In the genomic region with DNA sequence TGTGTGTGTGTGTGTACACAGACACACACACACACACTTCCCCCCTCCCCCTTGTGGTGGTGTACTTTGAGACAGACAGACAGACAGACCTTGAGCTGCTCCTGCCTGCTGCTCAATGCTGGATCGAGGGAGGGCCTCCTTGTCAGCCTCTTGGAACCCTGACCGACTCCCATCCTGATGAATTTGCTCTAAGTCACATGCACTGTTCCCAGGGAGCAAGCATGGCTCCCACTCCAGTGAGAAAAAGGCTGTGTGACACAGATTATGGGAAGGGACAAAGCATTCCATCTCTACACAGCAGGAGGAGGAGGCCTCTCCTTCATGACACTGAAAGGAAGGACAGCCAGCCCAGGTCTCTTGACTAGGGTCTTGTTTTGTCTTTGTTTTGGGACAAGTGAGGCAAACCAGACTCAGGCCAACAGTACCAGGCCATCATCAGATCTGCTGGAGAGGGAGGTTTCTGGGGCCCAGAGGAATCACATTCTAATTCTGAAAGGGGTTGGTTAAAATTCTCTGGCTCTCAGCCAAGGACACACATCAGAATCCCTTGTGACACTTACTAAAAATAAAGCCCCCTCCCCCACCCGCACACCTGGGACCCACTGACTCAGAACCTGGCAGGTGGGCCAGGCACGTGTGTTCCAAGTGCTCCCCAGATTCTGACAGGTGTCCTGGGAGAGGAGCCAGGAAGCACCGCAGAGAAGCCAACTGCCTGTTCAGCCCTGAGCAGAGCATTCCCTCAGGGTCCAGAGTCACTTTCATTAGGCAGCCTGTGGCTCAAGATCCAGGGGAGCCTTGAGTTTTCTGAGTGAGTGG, we compare ENCODE assay signal across 8 mouse cellular contexts. TPM values are rescaled to one million over a fixed set of nuclear protein-coding genes. Genes with fewer than 3 reads are reported as not detected.
DNase-seq lines count a peak whose midpoint lies in the region; ATAC-seq and TF ChIP-seq lines count a peak whose summit lies in the region.

No protein-coding gene starts in this region.

- 34% methylated on average over 5 of the region's 5 CpGs for WGBS in embryonic facial prominence, embryonic 15.5 days
- WGBS in hindbrain, embryonic 13.5 days, result 23% methylated on average over 5 of the region's 5 CpGs
- WGBS in liver, postnatal 0 days (ENCODE audit: insufficient replicate concordance), result 35% methylated on average over 5 of the region's 5 CpGs

- peak overlapping the region; percentile 72 for H3K4me2 ChIP-seq in embryonic facial prominence, embryonic 15.5 days (replicated peaks)
- 0 out of 2 replicates have a peak overlapping the region, but pooled peaks have one; percentile 96 for H3K4me2 ChIP-seq in hindbrain, embryonic 13.5 days
- H3K4me2 ChIP-seq in liver, postnatal 0 days (ENCODE audit: low read depth, low read length), result peak overlapping the region; percentile 3; the same call in 1 of the 2 replicates

- no peak for TF ChIP-seq EP300 in liver, postnatal 0 days (IDR thresholded peaks at IDR 0.05; ENCODE audit: low read depth)

- no peaks in the 10 kb centered on the region for H3K9me3 ChIP-seq in embryonic facial prominence, embryonic 15.5 days (replicated peaks)
- H3K9me3 ChIP-seq in hindbrain, embryonic 13.5 days, result no peaks in the 10 kb centered on the region
- H3K9me3 ChIP-seq in liver, postnatal 0 days (ENCODE audit: low read length), result no peaks in the 10 kb centered on the region

- H3K4me3 ChIP-seq in embryonic facial prominence, embryonic 15.5 days (replicated peaks), result peak overlapping the region; percentile 87
- H3K4me3 ChIP-seq in hindbrain, embryonic 13.5 days, result no peak overlapping the region
- no peak overlapping the region for H3K4me3 ChIP-seq in liver, postnatal 0 days (ENCODE audit: low read depth, low read length)

- H3K27me3 ChIP-seq in embryonic facial prominence, embryonic 15.5 days, result no peaks in the 10 kb centered on the region
- H3K27me3 ChIP-seq in hindbrain, embryonic 13.5 days, result no peaks in the 10 kb centered on the region
- no peaks in the 10 kb centered on the region for H3K27me3 ChIP-seq in liver, postnatal 0 days (ENCODE audit: insufficient read depth, low read length)

- peaks cover 90% of the 10 kb centered on the region for H3K4me1 ChIP-seq in embryonic facial prominence, embryonic 15.5 days
- H3K4me1 ChIP-seq in hindbrain, embryonic 13.5 days (replicated peaks), result peaks cover 91% of the 10 kb centered on the region
- peaks cover 80% of the 10 kb centered on the region for H3K4me1 ChIP-seq in liver, postnatal 0 days (ENCODE audit: insufficient read depth)

- ATAC-seq in embryonic facial prominence, embryonic 15.5 days (ENCODE audit: insufficient number of reproducible peaks, low FRiP score, low TSS enrichment, low read depth), result no peak
- ATAC-seq in hindbrain, embryonic 13.5 days (ENCODE audit: low FRiP score), result no peak
- ATAC-seq in liver, postnatal 0 days, result no peak

- peak overlapping the region; percentile 13; the same call in 1 of the 2 replicates for H3K9ac ChIP-seq in embryonic facial prominence, embryonic 15.5 days
- H3K9ac ChIP-seq in hindbrain, embryonic 13.5 days, result peak overlapping the region; percentile 31
- H3K9ac ChIP-seq in liver, postnatal 0 days (replicated peaks), result no peak overlapping the region

- intact Hi-C loops in heart, postnatal 25 days (cut with DNase I), result no loop called here

- peak overlapping the region; percentile 79 for H3K27ac ChIP-seq in embryonic facial prominence, embryonic 15.5 days (replicated peaks)
- peak overlapping the region; percentile 36 for H3K27ac ChIP-seq in hindbrain, embryonic 13.5 days
- H3K27ac ChIP-seq in liver, postnatal 0 days (ENCODE audit: low read depth), result peak overlapping the region; percentile 48

- TF ChIP-seq CTCF in liver, postnatal 0 days (IDR thresholded peaks at IDR 0.05; ENCODE audit: low read depth), result no peak

- 0 out of 2 replicates have a peak, but pooled peaks cover 3% of the 10 kb centered on the region for H3K36me3 ChIP-seq in embryonic facial prominence, embryonic 15.5 days
- H3K36me3 ChIP-seq in hindbrain, embryonic 13.5 days, result no peaks in the 10 kb centered on the region
- H3K36me3 ChIP-seq in liver, postnatal 0 days (replicated peaks; ENCODE audit: insufficient read depth, low read length), result 0 out of 2 replicates have a peak, but pooled peaks cover 2% of the 10 kb centered on the region

- peak; percentile 95 for DNase-seq in heart, adult 11 months
- DNase-seq in heart, postnatal 25 days (ENCODE audit: low spot score), result no peak
- peak; percentile 84 for DNase-seq in Muller cell, postnatal 12 days (ENCODE audit: inconsistent ontology term)
- no peak for DNase-seq in liver, postnatal 0 days
- DNase-seq in spleen, postnatal 36 days (ENCODE audit: low spot score in 2 of 2), result no peak
- no peak for DNase-seq in spleen, adult 18-20 months

RNA-seq across cellular contexts. Expression of gene Ctdsp2, which starts 5.9 kb away (rescaled TPM):
- total RNA-seq in heart, postnatal 25 days (2021), result 100 to 1,000 TPM; 104 to 110 TPM
- 92.5 and 93.9 TPM in 2 replicates for polyA plus RNA-seq in embryonic facial prominence, embryonic 15.5 days (2015; fragmentation: Nextera tagmentation; extraction: Ambion mirVana)
- 18.9 and 19.8 TPM in 2 replicates for polyA plus RNA-seq in hindbrain, embryonic 13.5 days (2015; fragmentation: Nextera tagmentation; extraction: Ambion mirVana)
- 10.7 and 11.4 TPM in 2 replicates for polyA plus RNA-seq in liver, postnatal 0 days (2015; fragmentation: Nextera tagmentation; extraction: Ambion mirVana)

RNA-seq across cellular contexts. Expression of gene Avil, which starts 16.1 kb away (rescaled TPM):
- under 1 TPM; 0.14 to 0.39 TPM for total RNA-seq in heart, postnatal 25 days (2021)
- 1.6 and 1.8 TPM in 2 replicates for polyA plus RNA-seq in embryonic facial prominence, embryonic 15.5 days (2015; fragmentation: Nextera tagmentation; extraction: Ambion mirVana)
- 5.5 and 5.9 TPM in 2 replicates for polyA plus RNA-seq in hindbrain, embryonic 13.5 days (2015; fragmentation: Nextera tagmentation; extraction: Ambion mirVana)
- 0.04 TPM in 1 of 2 replicates, not detected in the other for polyA plus RNA-seq in liver, postnatal 0 days (2015; fragmentation: Nextera tagmentation; extraction: Ambion mirVana)

RNA-seq across cellular contexts. Expression of gene Tsfm, which starts 46.2 kb away (rescaled TPM):
- total RNA-seq in heart, postnatal 25 days (2021), result 10 to 100 TPM; 66.1 to 67.4 TPM
- 68.8 and 75.4 TPM in 2 replicates for polyA plus RNA-seq in embryonic facial prominence, embryonic 15.5 days (2015; fragmentation: Nextera tagmentation; extraction: Ambion mirVana)
- 63.4 and 65.5 TPM in 2 replicates for polyA plus RNA-seq in hindbrain, embryonic 13.5 days (2015; fragmentation: Nextera tagmentation; extraction: Ambion mirVana)
- 37.7 and 38.4 TPM in 2 replicates for polyA plus RNA-seq in liver, postnatal 0 days (2015; fragmentation: Nextera tagmentation; extraction: Ambion mirVana)

RNA-seq across cellular contexts. Expression of gene Mettl1, which starts 56.8 kb away (rescaled TPM):
- 1 to 10 TPM; 6.1 to 6.9 TPM for total RNA-seq in heart, postnatal 25 days (2021)
- 55.2 and 61.7 TPM in 2 replicates for polyA plus RNA-seq in embryonic facial prominence, embryonic 15.5 days (2015; fragmentation: Nextera tagmentation; extraction: Ambion mirVana)
- polyA plus RNA-seq in hindbrain, embryonic 13.5 days (2015; fragmentation: Nextera tagmentation; extraction: Ambion mirVana), result 21.6 and 22.8 TPM in 2 replicates
- 14.9 and 15.0 TPM in 2 replicates for polyA plus RNA-seq in liver, postnatal 0 days (2015; fragmentation: Nextera tagmentation; extraction: Ambion mirVana)

RNA-seq across cellular contexts. Expression of gene Eef1akmt3, which starts 56.9 kb away (rescaled TPM):
- total RNA-seq in heart, postnatal 25 days (2021), result under 1 TPM in 1 of 2 experiments, not detected in 1; 0.11 TPM
- 1.3 TPM in 2 replicates for polyA plus RNA-seq in embryonic facial prominence, embryonic 15.5 days (2015; fragmentation: Nextera tagmentation; extraction: Ambion mirVana)
- 0.12 and 0.28 TPM in 2 replicates for polyA plus RNA-seq in hindbrain, embryonic 13.5 days (2015; fragmentation: Nextera tagmentation; extraction: Ambion mirVana)
- 0.05 and 0.07 TPM in 2 replicates for polyA plus RNA-seq in liver, postnatal 0 days (2015; fragmentation: Nextera tagmentation; extraction: Ambion mirVana)

Comparison
In these comparisons a context has a peak if more than half of its experiments do, and no peak if none do; other contexts are left out.
1. DNase-seq: peak in heart, adult 11 months (single experiment) and Muller cell, postnatal 12 days (single experiment); none in heart, postnatal 25 days (single experiment), liver, postnatal 0 days (single experiment), spleen, postnatal 36 days (0 of 2) and spleen, adult 18-20 months (0 of 2).
2. H3K4me2 ChIP-seq: peak in every context shown above with its lines; median percentile 96 in hindbrain, embryonic 13.5 days; 72 in embryonic facial prominence, embryonic 15.5 days; 3 in liver, postnatal 0 days.
3. Peak in every context shown above with its lines, with median percentiles within 50 percentile points of each other: H3K27ac ChIP-seq.